Mouse (Mus musculus): ENCODE data around the gene Lrig1.

GRCm38 (mm10) chr6:94646274-94646863 lies 53.6 kb downstream of the Lrig1 start:
- TF ChIP-seq GATA1 (IDR thresholded peaks at IDR 0.05; ENCODE audit: borderline replicate concordance, low read length), result no peak
- TF ChIP-seq FLI1 (IDR thresholded peaks at IDR 0.05; ENCODE audit: low read length), result no peak

Data from megakaryocyte, embryonic 14.5 days (primary cell).